Mouse (Mus musculus) liver, embryonic 13.5 days (tissue): ENCODE data around the gene Phospho1. TPM values are rescaled to one million over a fixed set of nuclear protein-coding genes. Genes with fewer than 3 reads are reported as not detected.
A peak's percentile ranks its signal among the peaks of the same experiment; 100 is the strongest.
"Not testable (repeated sequence)": the region's sequence is repeated elsewhere in the genome, so short reads cannot be mapped to it uniquely, and the experiment has no call there.

Experiments used
- ATAC-seq: fragments of 200-750 bp; cut with Nextera tagmentation; 2 replicates; pipeline ENCODE4 v1.8.0; 2017; ENCODE audit warnings: low read depth, mild to moderate bottlenecking, moderate number of reproducible peaks, moderate library complexity
- DNase-seq: peaks from one replicate; pipeline ENCODE4 v3.0.0; 2022
- H3K27ac ChIP-seq: fragments of 300-500 bp; sonication (generic); 2 replicates; pipeline ENCODE4 v1.5.1; 2015; ENCODE audit warnings: moderate library complexity, mild to moderate bottlenecking, inconsistent platforms
- H3K27me3 ChIP-seq: fragments of 300-500 bp; sonication (generic); 2 replicates; pipeline ENCODE4 v1.6.1; 2015; ENCODE audit warnings: mild to moderate bottlenecking, inconsistent platforms
- H3K36me3 ChIP-seq: fragments of 300-500 bp; sonication (generic); 2 replicates; pipeline ENCODE4 v1.6.1; 2015; ENCODE audit warnings: mild to moderate bottlenecking, inconsistent platforms
- H3K4me1 ChIP-seq: fragments of 300-500 bp; sonication (generic); replicated peaks from 2 replicates; pipeline ENCODE4 v1.6.1; 2015; ENCODE audit warnings: inconsistent platforms
- H3K4me2 ChIP-seq: fragments of 300-500 bp; sonication (generic); 2 replicates; pipeline ENCODE4 v1.6.1; 2015; ENCODE audit warnings: inconsistent platforms, mild to moderate bottlenecking, moderate library complexity
- H3K4me3 ChIP-seq: fragments of 300-500 bp; sonication (generic); replicated peaks from 2 replicates; pipeline ENCODE4 v1.5.1; 2015; ENCODE audit warnings: mild to moderate bottlenecking, inconsistent platforms
- H3K9ac ChIP-seq: fragments of 300-500 bp; sonication (generic); 2 replicates; pipeline ENCODE4 v1.6.1; 2015; ENCODE audit warnings: mild to moderate bottlenecking, inconsistent platforms
- H3K9me3 ChIP-seq: fragments of 300-500 bp; sonication (generic); replicated peaks from 2 replicates; pipeline ENCODE4 v1.6.1; 2016; ENCODE audit warnings: inconsistent platforms
- WGBS: fragments of 180-500 bp; shearing (Covaris S2); methylation state at CpG from one replicate; pipeline ENCODE4 v1.1.7; 2015; ENCODE audit not compliant: insufficient replicate concordance; 5-methylcytosine and 5-hydroxymethylcytosine counted together
- polyA plus RNA-seq: library from polyadenylated mRNA; unstranded; fragments of >200 nt; fragmentation: Nextera tagmentation; extraction: Ambion mirVana; gene quantifications from 2 replicates; pipeline ENCODE4 v1.2.1, GENCODE M21; 2015

Gene Phospho1
- polyA plus RNA-seq, 1 experiment from 2014 or later = 6.2 TPM

DNA sequence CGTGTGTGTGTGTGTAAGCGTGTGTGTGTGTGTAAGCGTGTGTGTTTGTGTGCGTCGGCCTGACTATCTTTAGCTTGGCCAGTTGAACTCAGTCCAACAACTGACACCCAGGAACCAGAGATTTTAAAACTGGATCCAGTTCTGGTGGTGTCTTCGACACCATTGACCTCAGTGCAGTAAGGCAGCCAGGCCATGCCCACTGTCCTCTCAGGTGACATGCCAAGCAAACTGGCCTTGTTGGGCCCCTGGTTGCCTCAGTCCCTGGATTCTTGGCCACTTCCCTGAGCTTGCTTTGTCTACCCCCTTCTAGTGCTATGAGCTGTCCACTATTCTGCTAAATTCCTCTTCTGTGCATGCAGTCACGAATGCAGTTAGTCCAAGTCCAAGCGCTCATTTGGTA is 37.1 kb downstream of the Phospho1 start:
- Histone ChIP-seq H3K9me3 (no peaks in the 10 kb centered on the region), H3K4me1 (peaks cover 40% of the 10 kb centered on the region), H3K9ac (peak overlapping the region; percentile 31; the same call in 1 of the 2 replicates), H3K27me3 (no peaks in the 10 kb centered on the region), H3K36me3 (0 out of 2 replicates have a peak, but pooled peaks cover 6% of the 10 kb centered on the region), H3K4me2 (0 out of 2 replicates have a peak overlapping the region, but pooled peaks have one; percentile 8), H3K27ac (peak overlapping the region; percentile 96), H3K4me3 (no peak overlapping the region)
- ATAC-seq (no peak), DNase-seq (no peak)
- 77% methylated on average over 8 of the region's 8 CpGs for WGBS

DNA sequence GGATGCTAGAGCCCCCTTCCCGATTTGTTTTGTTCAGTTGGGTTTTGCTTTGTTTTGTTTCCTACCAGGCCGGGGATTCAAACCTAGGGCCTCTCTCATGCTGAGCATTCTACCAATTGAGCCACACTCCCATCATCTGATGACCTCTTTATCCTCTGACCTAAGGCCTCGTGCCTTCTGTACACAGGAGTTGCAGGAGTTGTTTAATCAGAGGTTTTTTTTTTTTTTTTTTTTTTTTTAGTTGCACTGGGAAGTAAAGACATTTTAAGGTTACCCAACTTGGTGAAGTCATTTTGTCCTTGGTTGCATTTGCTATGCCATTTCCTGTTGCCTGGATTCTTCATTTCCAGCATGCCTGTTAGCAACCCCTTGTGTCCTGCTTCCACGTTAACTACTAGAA is 45.1 kb downstream of the Phospho1 start:
- peaks cover 21% of the 10 kb centered on the region for H3K4me1 ChIP-seq
- 62% methylated on average over 4 of the region's 4 CpGs for WGBS
- H3K36me3 ChIP-seq = no peaks in the 10 kb centered on the region
- H3K27me3 ChIP-seq = 0 out of 2 replicates have a peak, but pooled peaks cover 3% of the 10 kb centered on the region
- H3K4me2 ChIP-seq = no peak overlapping the region
- H3K4me3 ChIP-seq = no peak overlapping the region
- no peak overlapping the region for H3K9ac ChIP-seq
- no peak overlapping the region for H3K27ac ChIP-seq
- no peaks in the 10 kb centered on the region for H3K9me3 ChIP-seq
- no peak for ATAC-seq
- DNase-seq = no peak

DNA sequence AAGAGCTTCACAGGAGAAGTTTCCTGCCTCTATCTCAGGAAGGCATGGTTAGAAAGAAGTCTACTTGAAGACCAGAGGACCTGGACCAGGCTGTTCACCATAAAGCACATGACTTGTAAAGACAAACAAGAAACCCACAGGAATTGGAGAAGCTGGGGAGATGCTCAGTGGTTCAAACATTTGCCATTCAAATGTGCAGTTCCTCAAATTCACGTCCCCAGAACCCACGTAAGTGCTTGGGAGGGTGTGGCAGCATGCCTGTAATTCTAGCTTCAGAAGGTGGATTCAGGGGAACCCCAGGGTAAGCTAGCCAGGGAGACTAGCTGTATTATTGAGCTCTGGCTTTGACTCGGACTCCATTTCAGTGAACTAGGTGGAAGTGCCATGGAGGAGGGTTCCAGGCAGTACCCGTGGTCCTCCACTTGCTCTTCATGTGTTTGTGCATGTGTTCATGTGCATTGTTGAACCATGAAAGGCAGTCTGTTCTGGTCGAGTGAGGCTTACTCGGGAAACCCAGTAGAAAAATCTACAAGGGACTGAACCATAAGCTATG is 45.7 kb downstream of the Phospho1 start:
- Histone ChIP-seq H3K4me2 (no peak overlapping the region), H3K4me1 (peaks cover 21% of the 10 kb centered on the region), H3K9me3 (no peaks in the 10 kb centered on the region), H3K36me3 (no peaks in the 10 kb centered on the region), H3K27ac (no peak overlapping the region), H3K4me3 (no peak overlapping the region), H3K9ac (no peak overlapping the region), H3K27me3 (0 out of 2 replicates have a peak, but pooled peaks cover 3% of the 10 kb centered on the region)
- WGBS = 58% methylated on average over 6 of the region's 6 CpGs
- DNase-seq = no peak
- ATAC-seq = no peak

DNA sequence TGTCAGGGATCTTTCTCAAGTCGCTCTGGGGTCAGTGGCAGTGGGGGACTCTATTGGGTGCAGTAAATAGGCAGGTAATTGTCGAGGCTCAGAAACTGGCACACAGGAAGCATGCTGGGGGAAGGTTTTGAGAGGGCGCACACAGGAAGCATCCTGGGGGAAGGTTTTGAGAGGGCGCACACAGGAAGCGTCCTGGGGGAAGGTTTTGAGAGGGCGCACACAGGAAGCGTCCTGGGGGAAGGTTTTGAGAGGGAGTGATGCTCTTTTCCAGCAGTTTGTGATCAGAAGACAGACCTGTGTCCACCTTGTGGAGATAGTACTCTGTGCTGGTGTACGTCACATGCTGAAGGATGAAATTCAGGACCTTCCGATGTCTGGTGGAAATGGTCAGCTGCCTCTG is 51.5 kb downstream of the Phospho1 start:
- Histone ChIP-seq H3K9me3 (no peaks in the 10 kb centered on the region), H3K4me3 (no peak overlapping the region), H3K4me1 (0 out of 2 replicates have a peak, but pooled peaks cover 3% of the 10 kb centered on the region), H3K36me3 (no peaks in the 10 kb centered on the region), H3K4me2 (peak overlapping the region; percentile 23; the same call in 1 of the 2 replicates), H3K9ac (no peak overlapping the region), H3K27ac (no peak overlapping the region), H3K27me3 (0 out of 2 replicates have a peak, but pooled peaks cover 2% of the 10 kb centered on the region)
- no peak for ATAC-seq
- DNase-seq = no peak
- WGBS = 22% methylated on average over 9 of the region's 9 CpGs

DNA sequence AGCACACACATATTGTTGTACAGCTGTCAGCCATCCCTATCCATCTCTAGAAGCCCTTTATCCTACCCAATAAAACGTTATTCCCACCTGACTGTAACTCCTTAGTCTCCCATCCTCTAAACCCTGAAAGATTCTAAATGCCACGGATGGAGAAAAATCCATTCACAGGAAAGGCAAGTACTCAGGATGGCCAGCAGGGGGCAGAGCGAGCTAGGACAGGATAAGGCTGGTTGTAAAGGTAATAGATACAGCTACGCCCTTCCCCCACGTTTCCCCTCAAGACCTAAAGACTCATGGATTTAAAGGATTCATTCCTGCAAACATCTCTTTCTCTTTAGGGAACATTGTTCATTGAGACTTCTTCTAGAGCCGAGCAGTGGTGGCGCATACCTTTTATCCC is 52.0 kb downstream of the Phospho1 start:
- H3K4me2 ChIP-seq = peak overlapping the region; percentile 23; the same call in 1 of the 2 replicates
- H3K9me3 ChIP-seq = no peaks in the 10 kb centered on the region
- 24% methylated on average over 7 of the region's 7 CpGs for WGBS
- H3K4me3 ChIP-seq = no peak overlapping the region
- no peak overlapping the region for H3K9ac ChIP-seq
- H3K4me1 ChIP-seq = 0 out of 2 replicates have a peak, but pooled peaks cover 3% of the 10 kb centered on the region
- H3K36me3 ChIP-seq = no peaks in the 10 kb centered on the region
- 0 out of 2 replicates have a peak, but pooled peaks cover 3% of the 10 kb centered on the region for H3K27me3 ChIP-seq
- ATAC-seq (no peak), DNase-seq (peak; percentile 37)
- H3K27ac ChIP-seq = no peak overlapping the region

DNA sequence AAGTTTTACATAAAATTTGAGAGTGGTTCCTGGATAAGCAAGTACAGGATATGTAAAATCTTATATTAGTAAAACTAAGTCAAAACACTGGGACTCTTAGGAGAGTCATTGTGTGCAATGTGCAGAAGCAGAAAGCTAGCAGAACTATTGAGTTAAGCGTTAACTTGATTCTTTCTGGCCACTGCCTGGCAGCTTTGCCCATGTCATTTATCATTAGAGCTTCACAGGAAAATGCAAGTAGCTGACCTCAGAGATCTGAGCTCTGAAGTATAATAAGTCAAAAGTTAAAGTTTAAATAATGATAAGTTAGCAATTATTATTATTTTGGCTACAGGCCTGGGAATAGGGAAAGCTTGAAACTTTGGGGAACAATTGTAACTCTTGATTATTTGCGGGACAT is 55.6 kb downstream of the Phospho1 start:
- not testable (repeated sequence) for DNase-seq, H3K4me3 ChIP-seq, H3K9ac ChIP-seq, H3K4me1 ChIP-seq, H3K4me2 ChIP-seq, H3K9me3 ChIP-seq, H3K36me3 ChIP-seq, H3K27me3 ChIP-seq, H3K27ac ChIP-seq, ATAC-seq
- 73% methylated on average over 2 of the region's 2 CpGs for WGBS

Other genes starting within 250 kb of the Phospho1 start
- 1.8 and 2.7 TPM in 2 replicates for gene Ngfr, start 236.8 kb upstream of the Phospho1 start, polyA plus RNA-seq
- 184 and 209 TPM in 2 replicates for gene Phb, start 157.5 kb upstream of the Phospho1 start, polyA plus RNA-seq
- gene Zfp652, start 111.8 kb upstream of the Phospho1 start, polyA plus RNA-seq = 5.9 and 6.3 TPM in 2 replicates
- 0.37 and 0.44 TPM in 2 replicates for gene B130006D01Rik, start 100.9 kb upstream of the Phospho1 start, polyA plus RNA-seq
- 13.8 and 15.3 TPM in 2 replicates for gene Gngt2, start 12.7 kb downstream of the Phospho1 start, polyA plus RNA-seq
- 5.8 and 6.3 TPM in 2 replicates for gene Abi3, start 18.0 kb downstream of the Phospho1 start, polyA plus RNA-seq
- gene B4galnt2, start 90.4 kb downstream of the Phospho1 start, polyA plus RNA-seq = 0.13 and 0.27 TPM in 2 replicates
- gene Igf2bp1, start 181.4 kb downstream of the Phospho1 start, polyA plus RNA-seq = 20.8 and 23.9 TPM in 2 replicates
- gene Gip, start 200.0 kb downstream of the Phospho1 start, polyA plus RNA-seq = not detected in 2 replicates
- 87.0 and 88.9 TPM in 2 replicates for gene Snf8, start 210.4 kb downstream of the Phospho1 start, polyA plus RNA-seq
- 13.7 and 15.2 TPM in 2 replicates for gene Ube2z, start 240.9 kb downstream of the Phospho1 start, polyA plus RNA-seq